Mouse (Mus musculus) forebrain, embryonic 15.5 days (tissue): ENCODE results near the gene Zdhhc3. TPM values are rescaled to one million over a fixed set of nuclear protein-coding genes. Genes with fewer than 3 reads are reported as not detected.

Experiments
- ATAC-seq: fragments of 200-750 bp; cut with Nextera tagmentation; replicated peaks from 2 replicates; pipeline ENCODE4 v1.8.0; 2017; ENCODE audit warnings: mild to moderate bottlenecking, moderate TSS enrichment, moderate library complexity
- H3K27ac ChIP-seq: fragments of 300-500 bp; sonication (generic); replicated peaks from 2 replicates; pipeline ENCODE4 v1.5.1; 2015; ENCODE audit warnings: mild to moderate bottlenecking, inconsistent platforms
- H3K27me3 ChIP-seq: fragments of 300-500 bp; sonication (generic); 2 replicates; pipeline ENCODE4 v1.6.1; 2015; ENCODE audit warnings: inconsistent platforms
- H3K36me3 ChIP-seq: fragments of 300-500 bp; sonication (generic); 2 replicates; pipeline ENCODE4 v1.6.1; 2015; ENCODE audit warnings: mild to moderate bottlenecking, inconsistent platforms
- H3K4me1 ChIP-seq: fragments of 300-500 bp; sonication (generic); 2 replicates; pipeline ENCODE4 v1.6.1; 2015; ENCODE audit warnings: inconsistent platforms
- H3K4me2 ChIP-seq: fragments of 300-500 bp; sonication (generic); replicated peaks from 2 replicates; pipeline ENCODE4 v1.6.1; 2015; ENCODE audit warnings: mild to moderate bottlenecking, inconsistent platforms
- H3K4me3 ChIP-seq: fragments of 300-500 bp; sonication (generic); 2 replicates; pipeline ENCODE4 v1.5.1; 2015; ENCODE audit warnings: mild to moderate bottlenecking, inconsistent platforms
- H3K9ac ChIP-seq: fragments of 300-500 bp; sonication (generic); replicated peaks from 2 replicates; pipeline ENCODE4 v1.6.1; 2015; ENCODE audit warnings: mild to moderate bottlenecking, inconsistent platforms
- H3K9me3 ChIP-seq: fragments of 300-500 bp; sonication (generic); 2 replicates; pipeline ENCODE4 v1.6.1; 2016; ENCODE audit warnings: inconsistent platforms
- WGBS: fragments of 180-500 bp; shearing (Covaris S2); methylation state at CpG from one replicate; pipeline ENCODE4 v1.1.7; 2015; ENCODE audit warnings: mixed read lengths; 5-methylcytosine and 5-hydroxymethylcytosine counted together
- polyA plus RNA-seq: library from polyadenylated mRNA; unstranded; fragments of >200 nt; fragmentation: Nextera tagmentation; extraction: Ambion mirVana; gene quantifications from 2 replicates; pipeline ENCODE4 v1.2.1, GENCODE M21; 2015

The Zdhhc3 gene
- 80.8 and 81.0 TPM in 2 replicates for polyA plus RNA-seq

GRCm38 (mm10) chr9:123112805-123113521 lies at the start of gene Zdhhc3, which contains the start of gene Exosc7:
Gene Zdhhc3 (minus strand): TSS chr9:123113205.
Gene Exosc7 (plus strand): TSS chr9:123113215.
- H3K27me3 ChIP-seq: no peaks in the 10 kb centered on the region
- peak within 1 kb of the TSS; percentile 92 for H3K27ac ChIP-seq
- H3K4me3 ChIP-seq: peak within 1 kb of the TSS; percentile 74
- peak within 1 kb of the TSS; percentile 69 for H3K4me2 ChIP-seq
- H3K4me1 ChIP-seq: peaks cover 24% of the 10 kb centered on the region
- peak within 1 kb of the TSS; percentile 85 for H3K9ac ChIP-seq
- no peaks in the 10 kb centered on the region for H3K9me3 ChIP-seq
- ATAC-seq: peak; percentile 94
- WGBS: under 1% methylated on average over 77 of the region's 79 CpGs
- no peaks in the 10 kb centered on the region for H3K36me3 ChIP-seq

GRCm38 (mm10) chr9:123161792-123162191 lies 48.8 kb upstream of the Zdhhc3 start:
- Histone ChIP-seq H3K9ac (no peak overlapping the region), H3K27me3 (no peaks in the 10 kb centered on the region), H3K36me3 (no peaks in the 10 kb centered on the region), H3K4me3 (no peak overlapping the region), H3K4me1 (peaks cover 1% of the 10 kb centered on the region; the same call in 1 of the 2 replicates), H3K4me2 (no peak overlapping the region), H3K9me3 (no peaks in the 10 kb centered on the region), H3K27ac (no peak overlapping the region)
- 85% methylated on average over 2 of the region's 2 CpGs for WGBS
- no peak for ATAC-seq

GRCm38 (mm10) chr9:123159330-123159729 lies 46.3 kb upstream of the Zdhhc3 start:
- Histone ChIP-seq H3K4me1 (peaks cover 2% of the 10 kb centered on the region; the same call in 1 of the 2 replicates), H3K27ac (no peak overlapping the region), H3K9me3 (no peaks in the 10 kb centered on the region), H3K36me3 (no peaks in the 10 kb centered on the region), H3K4me2 (no peak overlapping the region), H3K27me3 (no peaks in the 10 kb centered on the region), H3K9ac (no peak overlapping the region), H3K4me3 (no peak overlapping the region)
- 64% methylated on average over 7 of the region's 7 CpGs for WGBS
- no peak for ATAC-seq

- H3K27ac ChIP-seq: no peak overlapping the region
- no peak for ATAC-seq
- H3K4me2 ChIP-seq: no peak overlapping the region
- no peaks in the 10 kb centered on the region for H3K36me3 ChIP-seq
- H3K27me3 ChIP-seq: no peaks in the 10 kb centered on the region
- no peak overlapping the region for H3K9ac ChIP-seq
- WGBS: 63% methylated on average over 8 of the region's 8 CpGs
- H3K9me3 ChIP-seq: no peaks in the 10 kb centered on the region
- no peak overlapping the region for H3K4me3 ChIP-seq
- peaks cover 2% of the 10 kb centered on the region; the same call in 1 of the 2 replicates for H3K4me1 ChIP-seq
These were observed 45.3 kb upstream of the Zdhhc3 start for GRCm38 (mm10) chr9:123158125-123158836.

- H3K27ac ChIP-seq: no peak overlapping the region
- no peaks in the 10 kb centered on the region for H3K9me3 ChIP-seq
- no peak overlapping the region for H3K4me3 ChIP-seq
- peaks cover 2% of the 10 kb centered on the region; the same call in 1 of the 2 replicates for H3K4me1 ChIP-seq
- no peaks in the 10 kb centered on the region for H3K36me3 ChIP-seq
- no peaks in the 10 kb centered on the region for H3K27me3 ChIP-seq
- ATAC-seq: no peak
- no peak overlapping the region for H3K4me2 ChIP-seq
- no peak overlapping the region for H3K9ac ChIP-seq
These were observed 44.7 kb upstream of the Zdhhc3 start for GRCm38 (mm10) chr9:123157699-123158098.

GRCm38 (mm10) chr9:123156910-123157361 lies 43.9 kb upstream of the Zdhhc3 start:
- peak overlapping the region; percentile 21; the same call in 1 of the 2 replicates for H3K4me3 ChIP-seq
- no peaks in the 10 kb centered on the region for H3K27me3 ChIP-seq
- WGBS: 33% methylated on average over 30 of the region's 30 CpGs
- H3K27ac ChIP-seq: no peak overlapping the region
- H3K36me3 ChIP-seq: no peaks in the 10 kb centered on the region
- peak overlapping the region; percentile 35 for H3K4me2 ChIP-seq
- H3K9me3 ChIP-seq: no peaks in the 10 kb centered on the region
- peak; percentile 81 for ATAC-seq
- H3K4me1 ChIP-seq: peaks cover 2% of the 10 kb centered on the region; the same call in 1 of the 2 replicates
- H3K9ac ChIP-seq: no peak overlapping the region

- no peak overlapping the region for H3K4me2 ChIP-seq
These were observed 40.1 kb upstream of the Zdhhc3 start for GRCm38 (mm10) chr9:123153121-123153520.

GRCm38 (mm10) chr9:123152026-123152425 lies 39.0 kb upstream of the Zdhhc3 start:
- no peak overlapping the region for H3K4me3 ChIP-seq
- H3K9me3 ChIP-seq: no peaks in the 10 kb centered on the region
- no peak overlapping the region for H3K27ac ChIP-seq
- H3K36me3 ChIP-seq: no peaks in the 10 kb centered on the region
- H3K9ac ChIP-seq: no peak overlapping the region
- H3K27me3 ChIP-seq: no peaks in the 10 kb centered on the region
- peaks cover 2% of the 10 kb centered on the region; the same call in 1 of the 2 replicates for H3K4me1 ChIP-seq
- WGBS: 82% methylated on average over 3 of the region's 3 CpGs
- no peak for ATAC-seq
- no peak overlapping the region for H3K4me2 ChIP-seq

More at GRCm38 (mm10) chr9:123153121-123153520, 40.1 kb upstream of the Zdhhc3 start:
- Histone ChIP-seq H3K27ac (no peak overlapping the region), H3K27me3 (no peaks in the 10 kb centered on the region), H3K36me3 (no peaks in the 10 kb centered on the region), H3K4me1 (peaks cover 2% of the 10 kb centered on the region; the same call in 1 of the 2 replicates), H3K9ac (no peak overlapping the region), H3K4me3 (no peak overlapping the region), H3K9me3 (no peaks in the 10 kb centered on the region)
- ATAC-seq: no peak
- 92% methylated on average over 2 of the region's 2 CpGs for WGBS

- Histone ChIP-seq H3K27me3 (no peaks in the 10 kb centered on the region), H3K9ac (no peak overlapping the region), H3K36me3 (no peaks in the 10 kb centered on the region), H3K4me1 (no peaks in the 10 kb centered on the region), H3K9me3 (no peaks in the 10 kb centered on the region), H3K27ac (no peak overlapping the region), H3K4me3 (no peak overlapping the region), H3K4me2 (no peak overlapping the region)
- WGBS: 62% methylated on average over 1 of the region's 1 CpGs
- ATAC-seq: no peak
These were observed 38.6 kb upstream of the Zdhhc3 start for GRCm38 (mm10) chr9:123151561-123151960.

- H3K9me3 ChIP-seq: no peaks in the 10 kb centered on the region
- no peak within 1 kb of the TSS for H3K4me2 ChIP-seq
- no peaks in the 10 kb centered on the region for H3K36me3 ChIP-seq
- no peak within 1 kb of the TSS for H3K4me3 ChIP-seq
- 83% methylated on average over 5 of the region's 5 CpGs for WGBS
- H3K9ac ChIP-seq: no peak within 1 kb of the TSS
- no peak for ATAC-seq
- no peaks in the 10 kb centered on the region for H3K27me3 ChIP-seq
- no peaks in the 10 kb centered on the region for H3K4me1 ChIP-seq
- H3K27ac ChIP-seq: no peak within 1 kb of the TSS
These were observed 37.4 kb upstream of the Zdhhc3 start, which contains the start of gene Clec3b for GRCm38 (mm10) chr9:123150241-123151020. Gene Clec3b (plus strand): TSS chr9:123150946.

- no peak overlapping the region for H3K4me2 ChIP-seq
- H3K27me3 ChIP-seq: no peaks in the 10 kb centered on the region
- peaks cover 3% of the 10 kb centered on the region; the same call in 1 of the 2 replicates for H3K9me3 ChIP-seq
- no peak for ATAC-seq
- H3K4me3 ChIP-seq: no peak overlapping the region
- no peaks in the 10 kb centered on the region for H3K4me1 ChIP-seq
- H3K27ac ChIP-seq: no peak overlapping the region
- peaks cover 5% of the 10 kb centered on the region; the same call in 1 of the 2 replicates for H3K36me3 ChIP-seq
- 88% methylated on average over 5 of the region's 5 CpGs for WGBS
- H3K9ac ChIP-seq: no peak overlapping the region
These were observed 35.4 kb upstream of the Zdhhc3 start for GRCm38 (mm10) chr9:123148430-123148829.
